Mouse (Mus musculus): ENCODE data around the gene Zbtb2.

Gene Zbtb2

GRCm38 (mm10) chr10:4384244-4384643, 3.7 kb downstream of the Zbtb2 start:
- DNase-seq (ENCODE audit: low read depth), result no peak

GRCm38 (mm10) chr10:4380748-4381147, 7.2 kb downstream of the Zbtb2 start:
- DNase-seq (ENCODE audit: low read depth), result no peak

GRCm38 (mm10) chr10:4376931-4377330, 11.0 kb downstream of the Zbtb2 start:
- no peak for DNase-seq (ENCODE audit: low read depth)

- no peak for DNase-seq (ENCODE audit: low read depth)
Measured at GRCm38 (mm10) chr10:4376461-4376860, 11.4 kb downstream of the Zbtb2 start.

- DNase-seq (ENCODE audit: low read depth), result no peak
Measured at GRCm38 (mm10) chr10:4375267-4375666, 12.6 kb downstream of the Zbtb2 start.

- no peak for DNase-seq (ENCODE audit: low read depth)
Measured at GRCm38 (mm10) chr10:4374734-4375133, 13.2 kb downstream of the Zbtb2 start.

GRCm38 (mm10) chr10:4374239-4374638, 13.7 kb downstream of the Zbtb2 start:
- no peak for DNase-seq (ENCODE audit: low read depth)

GRCm38 (mm10) chr10:4373558-4373957, 14.3 kb downstream of the Zbtb2 start:
- DNase-seq (ENCODE audit: low read depth), result no peak

- no peak for DNase-seq (ENCODE audit: low read depth)
Measured at GRCm38 (mm10) chr10:4372011-4372410, 15.9 kb downstream of the Zbtb2 start.

- DNase-seq (ENCODE audit: low read depth), result no peak
Measured at GRCm38 (mm10) chr10:4370105-4370504, 17.8 kb downstream of the Zbtb2 start.

- DNase-seq (ENCODE audit: low read depth), result no peak
Measured at GRCm38 (mm10) chr10:4364618-4365017, 23.3 kb downstream of the Zbtb2 start.

GRCm38 (mm10) chr10:4357435-4357834, 30.5 kb downstream of the Zbtb2 start:
- no peak for DNase-seq (ENCODE audit: low read depth)

GRCm38 (mm10) chr10:4356640-4357039, 31.3 kb downstream of the Zbtb2 start:
- DNase-seq (ENCODE audit: low read depth), result no peak

- DNase-seq (ENCODE audit: low read depth), result no peak
Measured at GRCm38 (mm10) chr10:4355882-4356451, 31.9 kb downstream of the Zbtb2 start.

GRCm38 (mm10) chr10:4354371-4355260, 33.3 kb downstream of the Zbtb2 start:
- no peak for DNase-seq (ENCODE audit: low read depth)

GRCm38 (mm10) chr10:4347591-4347990, 40.3 kb downstream of the Zbtb2 start:
- no peak for DNase-seq (ENCODE audit: low read depth)

GRCm38 (mm10) chr10:4347136-4347492, 40.8 kb downstream of the Zbtb2 start:
- DNase-seq (ENCODE audit: low read depth), result no peak

- DNase-seq (ENCODE audit: low read depth), result peak; percentile 83
Measured at GRCm38 (mm10) chr10:4346489-4347135, 41.3 kb downstream of the Zbtb2 start.

GRCm38 (mm10) chr10:4341430-4341829, 46.5 kb downstream of the Zbtb2 start:
- no peak for DNase-seq (ENCODE audit: low read depth)

- DNase-seq (ENCODE audit: low read depth), result no peak
Measured at GRCm38 (mm10) chr10:4338863-4339461, 48.9 kb downstream of the Zbtb2 start.

GRCm38 (mm10) chr10:4334039-4334683, 53.7 kb downstream of the Zbtb2 start:
- DNase-seq (ENCODE audit: low read depth), result peak; percentile 66

- no peak for DNase-seq (ENCODE audit: low read depth)
Measured at GRCm38 (mm10) chr10:4333319-4333718, 54.6 kb downstream of the Zbtb2 start.
